Comparison of ENCODE assay signal across 8 mouse cellular contexts in the genomic region with DNA sequence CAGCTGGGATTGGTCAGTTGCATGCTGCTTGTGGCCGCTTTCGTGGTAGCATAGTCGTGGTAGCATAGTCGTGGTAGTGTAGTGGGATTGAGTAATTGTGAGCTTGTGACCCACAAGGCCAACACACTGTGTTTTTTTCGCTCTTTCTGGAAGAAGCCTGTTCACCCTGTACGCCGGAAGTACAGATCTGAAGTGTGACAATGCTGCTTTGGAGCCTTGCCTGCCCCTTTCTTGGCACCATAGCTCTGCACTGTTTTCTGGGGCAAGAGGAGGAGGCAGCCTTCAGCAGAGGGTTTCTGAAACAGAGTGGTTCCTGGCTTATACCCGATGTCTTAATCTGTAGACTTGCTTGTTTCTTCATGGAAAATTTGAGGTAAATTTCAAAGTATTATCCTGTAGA. TPM values are rescaled to one million over a fixed set of nuclear protein-coding genes. Genes with fewer than 3 reads are reported as not detected.
DNase-seq lines count a peak whose midpoint lies in the region; ATAC-seq and TF ChIP-seq lines count a peak whose summit lies in the region.

No protein-coding gene starts in this region.

- H3K27ac ChIP-seq in liver, embryonic 12.5 days: peak overlapping the region; percentile 21; the same call in 1 of the 2 replicates
- no peak overlapping the region for H3K27ac ChIP-seq in liver, embryonic 11.5 days (ENCODE audit: low read depth, low read length)
- H3K27ac ChIP-seq in forebrain, postnatal 0 days (ENCODE audit: low read depth, low read length): no peak overlapping the region

- no peak overlapping the region for H3K9ac ChIP-seq in liver, embryonic 12.5 days
- H3K9ac ChIP-seq in liver, embryonic 11.5 days (ENCODE audit: low read depth, low read length): no peak overlapping the region
- H3K9ac ChIP-seq in forebrain, postnatal 0 days: no peak overlapping the region

- 58% methylated on average over 8 of the region's 8 CpGs for WGBS in liver, embryonic 12.5 days (ENCODE audit: insufficient replicate concordance)
- 73% methylated on average over 8 of the region's 8 CpGs for WGBS in liver, embryonic 11.5 days
- 77% methylated on average over 8 of the region's 8 CpGs for WGBS in forebrain, postnatal 0 days

- no peaks in the 10 kb centered on the region; the same call in 1 of the 2 replicates for H3K36me3 ChIP-seq in liver, embryonic 12.5 days
- H3K36me3 ChIP-seq in liver, embryonic 11.5 days (ENCODE audit: control insufficient read depth, insufficient read depth, low read length): no peaks in the 10 kb centered on the region
- H3K36me3 ChIP-seq in forebrain, postnatal 0 days (ENCODE audit: insufficient read depth): no peaks in the 10 kb centered on the region

- no peak for TF ChIP-seq CTCF in forebrain, postnatal 0 days (IDR thresholded peaks at IDR 0.05; ENCODE audit: low read depth)

- no peak overlapping the region for H3K4me3 ChIP-seq in liver, embryonic 12.5 days
- H3K4me3 ChIP-seq in liver, embryonic 11.5 days (ENCODE audit: low read depth, low read length): no peak overlapping the region
- no peak overlapping the region for H3K4me3 ChIP-seq in forebrain, postnatal 0 days (ENCODE audit: low read depth, low read length)

- no peaks in the 10 kb centered on the region for H3K27me3 ChIP-seq in liver, embryonic 12.5 days (replicated peaks)
- no peaks in the 10 kb centered on the region for H3K27me3 ChIP-seq in liver, embryonic 11.5 days (replicated peaks; ENCODE audit: control insufficient read depth, insufficient read depth, low read length)
- no peaks in the 10 kb centered on the region for H3K27me3 ChIP-seq in forebrain, postnatal 0 days (ENCODE audit: insufficient read depth, low read length)

- H3K4me1 ChIP-seq in liver, embryonic 12.5 days: peaks cover 93% of the 10 kb centered on the region
- peaks cover 66% of the 10 kb centered on the region for H3K4me1 ChIP-seq in liver, embryonic 11.5 days (replicated peaks; ENCODE audit: control insufficient read depth, insufficient read depth, low read length)
- H3K4me1 ChIP-seq in forebrain, postnatal 0 days (ENCODE audit: insufficient read depth): peaks cover 4% of the 10 kb centered on the region; the same call in 1 of the 2 replicates

- H3K9me3 ChIP-seq in liver, embryonic 12.5 days (replicated peaks): no peaks in the 10 kb centered on the region
- H3K9me3 ChIP-seq in liver, embryonic 11.5 days (ENCODE audit: control insufficient read depth, low read length): no peaks in the 10 kb centered on the region
- no peaks in the 10 kb centered on the region for H3K9me3 ChIP-seq in forebrain, postnatal 0 days (ENCODE audit: low read length)

- DNase-seq in adrenal gland, adult 2 months: peak; percentile 63
- no peak for DNase-seq in adrenal gland, adult 18-20 months (ENCODE audit: low spot score in 2 of 2)
- no peak for DNase-seq in liver, embryonic 11.5 days (ENCODE audit: low spot score)
- DNase-seq in kidney, postnatal 25 days: peak; percentile 27 to 51
- peak; percentile 72 for DNase-seq in thymus, postnatal 14 days
- no peak for DNase-seq in layer of hippocampus, adult 11-12 months (ENCODE audit: low spot score)
- no peak for DNase-seq in forebrain, postnatal 0 days

- no peak for ATAC-seq in liver, embryonic 12.5 days
- ATAC-seq in liver, embryonic 11.5 days (replicated peaks; ENCODE audit: low FRiP score): no peak
- ATAC-seq in forebrain, postnatal 0 days: no peak; the same call in 1 of the 2 replicates

- no peak overlapping the region for H3K4me2 ChIP-seq in liver, embryonic 12.5 days
- no peak overlapping the region for H3K4me2 ChIP-seq in liver, embryonic 11.5 days
- no peak overlapping the region for H3K4me2 ChIP-seq in forebrain, postnatal 0 days (ENCODE audit: low read depth)

RNA-seq across cellular contexts. Expression of a gene that starts 23.3 kb away (rescaled TPM):
- 10 to 100 TPM; 25.5 to 29.4 TPM for total RNA-seq in adrenal gland, adult 2 months (2021)
- polyA plus RNA-seq in adrenal gland, adult 2 months (2012; rRNA removed): 30.5 and 33.4 TPM in 2 replicates
- total RNA-seq in adrenal gland, adult 18-20 months (2021): 10 to 100 TPM; 28.6 to 30.8 TPM
- polyA plus RNA-seq in liver, embryonic 12.5 days (2016; fragmentation: Nextera tagmentation; extraction: Ambion mirVana): 20.3 and 20.4 TPM in 2 replicates
- 24.5 and 26.0 TPM in 2 replicates for polyA plus RNA-seq in liver, embryonic 11.5 days (2014; fragmentation: Nextera tagmentation; extraction: Ambion mirVana)
- 79.2 and 84.2 TPM in 2 replicates for total RNA-seq in forebrain, postnatal 0 days (2014; rRNA removed)
- 40.3 and 43.8 TPM in 2 replicates for polyA plus RNA-seq in forebrain, postnatal 0 days (2015; fragmentation: Nextera tagmentation; extraction: Ambion mirVana)

Comparison
In these comparisons a context has a peak if more than half of its experiments do, and no peak if none do; other contexts are left out.
1. DNase-seq: peak in adrenal gland, adult 2 months (single experiment), kidney, postnatal 25 days (2 of 2) and thymus, postnatal 14 days (single experiment); none in adrenal gland, adult 18-20 months (0 of 2), liver, embryonic 11.5 days (single experiment), layer of hippocampus, adult 11-12 months (single experiment) and forebrain, postnatal 0 days (single experiment).